Mouse (Mus musculus): ENCODE results near the gene Actl6a. TPM values are rescaled to one million over a fixed set of nuclear protein-coding genes. Genes with fewer than 3 reads are reported as not detected.

The Actl6a gene
- polyA plus RNA-seq, 1 experiment: 24.2 TPM

DNA sequence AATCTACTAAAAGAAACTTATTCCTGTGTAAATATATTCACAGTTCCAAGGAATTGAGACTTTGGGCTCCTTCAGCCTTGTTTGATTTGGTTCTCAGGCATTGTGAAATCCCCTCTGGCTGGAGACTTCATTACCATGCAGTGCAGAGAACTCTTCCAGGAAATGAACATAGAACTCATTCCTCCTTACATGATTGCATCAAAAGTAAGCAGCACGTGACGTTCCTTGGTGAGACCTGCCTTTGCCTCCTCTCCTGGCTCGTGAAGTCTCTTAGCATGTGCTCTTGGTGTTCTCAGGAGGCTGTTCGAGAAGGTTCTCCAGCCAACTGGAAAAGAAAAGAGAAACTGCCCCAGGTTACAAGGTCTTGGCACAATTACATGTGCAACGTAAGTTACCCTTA lies 12.2 kb downstream of the Actl6a start:
- no peak for DNase-seq

DNA sequence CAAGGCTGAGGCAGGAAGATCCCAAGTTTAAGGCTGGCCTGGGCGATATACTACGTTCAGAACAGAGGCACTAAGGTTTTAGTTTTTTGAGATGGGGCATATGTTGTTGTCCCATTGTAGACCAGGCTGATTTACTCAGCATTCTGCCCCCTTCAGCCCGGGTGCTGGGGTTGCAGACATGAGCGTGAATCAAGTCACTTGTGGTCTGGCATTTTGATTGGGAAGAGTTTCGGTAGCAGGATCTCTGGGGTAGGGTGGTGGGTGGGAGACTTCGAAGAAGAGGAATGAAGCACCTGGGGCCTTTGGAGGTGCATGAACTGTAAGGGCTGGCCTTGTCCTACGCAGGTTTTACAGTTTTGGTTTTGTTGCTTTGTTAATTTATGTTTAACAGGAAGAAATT lies 18.1 kb downstream of the Actl6a start:
- H3K27me3 ChIP-seq (ENCODE audit: control insufficient read depth, insufficient read depth, low read length): no peaks in the 10 kb centered on the region
- no peak overlapping the region for H3K4me3 ChIP-seq (replicated peaks; ENCODE audit: insufficient read depth, low read depth, low read length)
- no peaks in the 10 kb centered on the region for H3K4me1 ChIP-seq (ENCODE audit: control insufficient read depth, insufficient read depth, low read length)
- 95% methylated on average over 7 of the region's 7 CpGs for WGBS
- H3K27ac ChIP-seq (ENCODE audit: insufficient read depth, low read length): no peak overlapping the region
- DNase-seq: no peak
- no peak for TF ChIP-seq CTCF (IDR thresholded peaks at IDR 0.05; ENCODE audit: borderline replicate concordance, insufficient read depth, low read depth, low read length)
- no peak for TF ChIP-seq POLR2A (IDR thresholded peaks at IDR 0.05; ENCODE audit: borderline replicate concordance, insufficient read depth, low read length)

More for the DNA sequence above, 12.2 kb downstream of the Actl6a start:
- WGBS: 89% methylated on average over 5 of the region's 5 CpGs
- Histone ChIP-seq H3K27me3 (ENCODE audit: control insufficient read depth, insufficient read depth, low read length) (no peaks in the 10 kb centered on the region), H3K27ac (ENCODE audit: insufficient read depth, low read length) (no peak overlapping the region), H3K4me1 (ENCODE audit: control insufficient read depth, insufficient read depth, low read length) (no peaks in the 10 kb centered on the region), H3K4me3 (replicated peaks; ENCODE audit: insufficient read depth, low read depth, low read length) (no peak overlapping the region)
- no peak for TF ChIP-seq POLR2A (IDR thresholded peaks at IDR 0.05; ENCODE audit: borderline replicate concordance, insufficient read depth, low read length)
- TF ChIP-seq CTCF (IDR thresholded peaks at IDR 0.05; ENCODE audit: borderline replicate concordance, insufficient read depth, low read depth, low read length): no peak

DNA sequence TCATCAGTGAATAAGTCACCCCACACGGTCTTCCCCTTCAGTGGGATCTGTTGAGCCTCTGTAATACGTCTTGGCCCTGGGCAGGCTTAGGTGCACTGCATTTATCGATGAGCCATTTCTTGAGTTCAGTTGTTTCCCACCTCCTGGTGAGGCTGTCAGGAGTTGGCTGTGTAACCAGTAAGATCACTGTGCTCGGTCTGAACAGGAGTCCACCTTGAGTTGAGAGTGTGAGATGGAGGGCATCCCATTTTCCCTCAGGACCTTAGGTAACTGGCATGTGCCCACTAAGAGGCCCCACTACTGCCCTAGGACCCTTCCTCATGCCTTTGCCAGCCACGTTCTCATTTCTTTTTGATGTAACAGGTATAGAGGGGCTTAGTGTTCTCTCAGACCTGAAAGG lies 19.9 kb downstream of the Actl6a start:
- Histone ChIP-seq H3K4me1 (ENCODE audit: control insufficient read depth, insufficient read depth, low read length) (no peaks in the 10 kb centered on the region), H3K27ac (ENCODE audit: insufficient read depth, low read length) (no peak overlapping the region), H3K4me3 (replicated peaks; ENCODE audit: insufficient read depth, low read depth, low read length) (no peak overlapping the region), H3K27me3 (ENCODE audit: control insufficient read depth, insufficient read depth, low read length) (no peaks in the 10 kb centered on the region)
- 84% methylated on average over 5 of the region's 5 CpGs for WGBS
- TF ChIP-seq POLR2A (IDR thresholded peaks at IDR 0.05; ENCODE audit: borderline replicate concordance, insufficient read depth, low read length) (no peak), CTCF (IDR thresholded peaks at IDR 0.05; ENCODE audit: borderline replicate concordance, insufficient read depth, low read depth, low read length) (no peak)
- DNase-seq: no peak

DNA sequence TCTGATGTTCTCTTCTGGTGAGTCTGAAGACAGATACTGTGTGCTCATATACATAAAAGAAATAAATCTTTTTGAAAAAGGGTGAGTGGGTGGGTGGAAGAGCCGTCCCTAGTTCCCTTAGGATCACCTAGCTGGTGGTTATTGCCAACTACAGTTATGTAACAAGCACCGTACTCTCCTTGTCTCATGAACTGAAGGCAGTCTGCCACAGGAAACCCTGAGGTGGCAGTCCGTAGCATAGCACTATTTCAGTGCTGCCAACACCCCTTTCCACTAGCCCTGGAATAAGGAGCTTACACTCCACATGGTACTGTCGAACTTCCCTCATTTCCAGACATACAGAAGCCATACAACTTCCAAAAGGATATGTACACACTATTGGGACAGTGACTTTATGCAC lies 21.8 kb downstream of the Actl6a start:
- Histone ChIP-seq H3K4me3 (replicated peaks; ENCODE audit: insufficient read depth, low read depth, low read length) (no peak overlapping the region), H3K27ac (ENCODE audit: insufficient read depth, low read length) (no peak overlapping the region), H3K4me1 (ENCODE audit: control insufficient read depth, insufficient read depth, low read length) (no peaks in the 10 kb centered on the region), H3K27me3 (ENCODE audit: control insufficient read depth, insufficient read depth, low read length) (no peaks in the 10 kb centered on the region)
- no peak for DNase-seq
- TF ChIP-seq POLR2A (IDR thresholded peaks at IDR 0.05; ENCODE audit: borderline replicate concordance, insufficient read depth, low read length) (no peak), CTCF (IDR thresholded peaks at IDR 0.05; ENCODE audit: borderline replicate concordance, insufficient read depth, low read depth, low read length) (no peak)
- WGBS: 50% methylated on average over 4 of the region's 4 CpGs

DNA sequence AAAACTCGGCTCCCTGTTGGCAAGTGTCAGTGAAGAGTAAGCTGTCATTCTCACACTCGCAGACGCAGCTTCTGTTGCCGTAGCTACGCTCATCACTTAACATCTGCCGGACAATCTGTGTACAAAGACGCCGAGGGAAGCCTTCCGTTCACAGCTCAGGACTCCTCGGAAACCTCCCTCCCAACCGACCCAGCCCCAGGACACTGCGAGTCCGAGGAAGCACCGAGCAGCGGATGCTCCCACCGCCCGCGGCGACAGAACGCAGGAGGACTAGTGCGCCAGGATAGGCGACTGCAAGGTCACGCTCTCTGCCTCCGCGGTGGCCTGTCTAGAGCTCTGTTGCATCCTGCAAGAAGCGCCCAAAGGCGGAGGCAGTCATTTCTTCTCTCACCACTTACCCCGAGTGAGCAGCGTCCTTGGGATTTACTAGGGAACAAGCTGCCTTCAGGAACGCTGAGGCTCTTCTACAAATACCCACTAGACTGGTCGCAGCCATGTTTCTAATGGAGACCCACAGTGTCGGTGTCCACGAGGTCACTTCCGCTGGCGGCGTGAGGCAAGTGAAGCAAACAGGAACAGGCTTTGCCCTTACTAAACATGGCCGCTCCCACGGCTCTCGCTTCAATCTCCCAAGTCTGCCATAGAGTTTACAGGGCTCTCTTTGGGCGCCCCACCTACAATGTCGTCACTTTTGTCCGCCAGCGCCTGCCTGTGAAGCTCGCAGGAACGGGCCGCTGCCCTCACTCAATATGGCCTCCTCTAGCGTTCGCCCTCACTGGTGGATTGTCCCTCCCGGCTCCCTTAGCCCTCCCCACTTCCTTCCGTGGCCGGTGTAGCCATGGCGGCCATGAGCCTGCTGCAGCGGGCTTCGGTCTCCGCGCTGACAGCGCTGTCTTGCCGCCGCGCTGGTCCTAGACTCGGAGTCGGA lies 30.4 kb downstream of the Actl6a start, which contains the start of gene Ndufb5:
Gene Ndufb5, plus strand, starts transcription at position 747 of the 928 bp plus-strand sequence.
- Histone ChIP-seq H3K27ac (ENCODE audit: insufficient read depth, low read length) (peak within 1 kb of the TSS; percentile 91), H3K4me1 (ENCODE audit: control insufficient read depth, insufficient read depth, low read length) (peaks cover 7% of the 10 kb centered on the region; the same call in 1 of the 2 replicates), H3K27me3 (ENCODE audit: control insufficient read depth, insufficient read depth, low read length) (no peaks in the 10 kb centered on the region), H3K4me3 (replicated peaks; ENCODE audit: insufficient read depth, low read depth, low read length) (peak within 1 kb of the TSS; percentile 85)
- WGBS: under 1% methylated on average over 62 of the region's 62 CpGs
- peak; percentile 99 for DNase-seq
- peak; percentile 89 for TF ChIP-seq POLR2A (IDR thresholded peaks at IDR 0.05; ENCODE audit: borderline replicate concordance, insufficient read depth, low read length)
- TF ChIP-seq CTCF (IDR thresholded peaks at IDR 0.05; ENCODE audit: borderline replicate concordance, insufficient read depth, low read depth, low read length): no peak

DNA sequence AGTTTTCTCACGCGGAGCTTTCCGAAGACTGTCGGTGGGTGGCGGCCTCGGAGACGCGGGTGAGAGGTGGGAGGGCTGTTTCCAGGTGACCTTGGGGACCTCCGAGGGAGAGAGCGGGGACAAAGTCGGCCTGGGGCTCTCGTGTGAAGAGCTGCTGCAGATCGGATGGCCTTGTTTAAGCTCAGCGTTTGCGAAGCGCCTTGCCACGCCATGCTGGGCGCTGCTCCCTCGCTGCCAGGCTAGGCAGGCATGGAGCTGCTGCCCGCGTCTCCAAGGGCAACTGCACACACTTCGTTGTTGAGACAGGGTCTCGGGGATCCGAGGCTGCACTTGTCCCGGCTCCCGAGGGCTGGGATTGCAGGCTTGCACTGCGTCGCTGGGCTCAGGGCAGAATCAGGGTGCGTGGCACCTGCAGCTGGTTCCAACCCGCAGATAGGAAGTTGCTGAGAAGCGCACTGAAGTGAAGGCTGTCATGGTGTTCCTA lies 31.1 kb downstream of the Actl6a start, which contains the start of gene Mrpl47:
Gene Mrpl47, minus strand, starts transcription at position 434 of the 484 bp plus-strand sequence.
- H3K4me3 ChIP-seq (replicated peaks; ENCODE audit: insufficient read depth, low read depth, low read length): peak within 1 kb of the TSS; percentile 85
- peaks cover 7% of the 10 kb centered on the region; the same call in 1 of the 2 replicates for H3K4me1 ChIP-seq (ENCODE audit: control insufficient read depth, insufficient read depth, low read length)
- under 1% methylated on average over 31 of the region's 31 CpGs for WGBS
- no peak for DNase-seq
- H3K27ac ChIP-seq (ENCODE audit: insufficient read depth, low read length): peak within 1 kb of the TSS; percentile 91
- TF ChIP-seq CTCF (IDR thresholded peaks at IDR 0.05; ENCODE audit: borderline replicate concordance, insufficient read depth, low read depth, low read length): no peak
- TF ChIP-seq POLR2A (IDR thresholded peaks at IDR 0.05; ENCODE audit: borderline replicate concordance, insufficient read depth, low read length): no peak
- no peaks in the 10 kb centered on the region for H3K27me3 ChIP-seq (ENCODE audit: control insufficient read depth, insufficient read depth, low read length)

DNA sequence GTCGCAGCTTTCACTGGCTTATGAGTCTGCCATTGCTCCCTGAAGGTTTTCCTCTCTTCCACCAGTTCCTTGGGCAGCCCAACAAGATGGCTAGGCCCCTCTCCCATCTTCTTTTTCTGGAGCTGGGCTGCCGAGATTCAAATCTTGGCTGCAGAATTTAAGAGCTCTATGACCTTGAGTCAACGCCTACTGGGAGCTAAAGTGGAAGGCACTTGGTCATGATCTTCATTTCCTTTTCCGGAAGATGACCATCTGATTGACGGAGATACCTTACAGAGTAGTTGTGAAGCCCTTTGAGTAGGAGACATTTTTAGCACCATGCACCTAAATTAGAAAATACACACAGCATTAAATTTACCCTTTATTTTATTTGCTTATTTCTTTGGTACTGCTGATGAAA lies 32.5 kb downstream of the Actl6a start:
- no peak for DNase-seq
- Histone ChIP-seq H3K4me1 (ENCODE audit: control insufficient read depth, insufficient read depth, low read length) (peaks cover 7% of the 10 kb centered on the region; the same call in 1 of the 2 replicates), H3K27me3 (ENCODE audit: control insufficient read depth, insufficient read depth, low read length) (no peaks in the 10 kb centered on the region), H3K4me3 (replicated peaks; ENCODE audit: insufficient read depth, low read depth, low read length) (no peak overlapping the region), H3K27ac (ENCODE audit: insufficient read depth, low read length) (no peak overlapping the region)
- 74% methylated on average over 5 of the region's 5 CpGs for WGBS
- TF ChIP-seq CTCF (IDR thresholded peaks at IDR 0.05; ENCODE audit: borderline replicate concordance, insufficient read depth, low read depth, low read length): no peak
- TF ChIP-seq POLR2A (IDR thresholded peaks at IDR 0.05; ENCODE audit: borderline replicate concordance, insufficient read depth, low read length): no peak

Data from cerebellum, adult 2 months (tissue).